Mouse (Mus musculus): ENCODE data around the gene Mark1.

GRCm38 (mm10) chr1:184951758-184952157 lies 47.6 kb downstream of the Mark1 start:
- TF ChIP-seq CTCF (IDR thresholded peaks at IDR 0.05; ENCODE audit: insufficient read depth, low read depth, low read length) (no peak), POLR2A (IDR thresholded peaks at IDR 0.05; ENCODE audit: insufficient read depth, low read depth, low read length) (no peak)

Measured in olfactory bulb, adult 2 months (tissue).